Mouse (Mus musculus): Measurements from ENCODE around the gene Soga3.

- TF ChIP-seq CTCF (IDR thresholded peaks at IDR 0.05) = no peak
- TF ChIP-seq EP300 (IDR thresholded peaks at IDR 0.05) = no peak
These were observed 32.0 kb downstream of the Soga3 start for GRCm38 (mm10) chr10:29175656-29176055.
